In the genomic region with DNA sequence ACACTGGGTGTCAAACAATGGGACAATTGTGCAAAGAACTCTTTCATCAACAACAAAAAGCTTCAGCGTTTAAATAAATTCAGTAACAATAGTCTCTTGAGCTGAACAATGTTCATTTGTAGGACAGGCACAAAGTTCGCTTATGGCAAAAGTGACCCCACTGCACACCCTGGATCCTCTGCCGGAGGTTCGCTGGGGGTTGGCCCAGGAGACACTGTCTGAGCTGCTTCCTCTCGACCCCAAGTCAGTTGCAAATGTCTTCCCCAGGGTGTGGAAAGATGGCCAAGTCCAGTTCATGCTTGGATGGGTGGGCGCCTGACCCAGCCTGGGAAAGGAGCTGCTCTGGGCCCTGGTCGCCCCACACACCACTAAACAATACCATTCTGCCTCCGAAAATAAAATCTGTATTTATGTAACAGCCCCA, we compare ENCODE assay signal across 1 mouse cellular context.
TF ChIP-seq lines count a peak whose summit lies in the region.

No protein-coding gene starts in this region.

TF ChIP-seq in CH12.LX, 34 proteins besides CTCF, POLR2A, EP300 and RAD21 (continued from another document):
- TF ChIP-seq MAFK (IDR thresholded peaks at IDR 0.05; ENCODE audit: insufficient replicate concordance, low read length) (no peak), GABPA (IDR thresholded peaks at IDR 0.05; ENCODE audit: insufficient replicate concordance, low read depth, low read length) (no peak), JUND (conservative IDR thresholded peaks at IDR 0.05; ENCODE audit: low read depth, low read length) (no peak), ZNF384 (IDR thresholded peaks at IDR 0.05; ENCODE audit: low read depth, low read length) (no peak), TCF12 (IDR thresholded peaks at IDR 0.05; ENCODE audit: low read depth, low read length) (no peak), SIN3A (IDR thresholded peaks at IDR 0.05; ENCODE audit: low read length) (no peak; the same call in none of the 2 replicates), SMC3 (IDR thresholded peaks at IDR 0.05; ENCODE audit: low read depth, low read length) (no peak), RCOR1 (conservative IDR thresholded peaks at IDR 0.05; ENCODE audit: low read depth, low read length) (0 out of 2 replicates have a peak, but pooled peaks have one; percentile 47), ZC3H11A (IDR thresholded peaks at IDR 0.05; ENCODE audit: low read depth, low read length) (no peak), IRF4 (IDR thresholded peaks at IDR 0.05; ENCODE audit: low read depth, low read length) (no peak), MEF2A (IDR thresholded peaks at IDR 0.05; ENCODE audit: borderline replicate concordance, low read depth, low read length) (0 out of 2 replicates have a peak, but pooled peaks have one; percentile 21)
